Mouse (Mus musculus) lung, postnatal 4 days (tissue): Measurements from ENCODE around the gene Ackr3.

Source experiments
- DNase-seq, 2 experiments: peaks; one replicate each; pipeline ENCODE4 v3.0.0; 2021

Ackr3 gene

GRCm38 (mm10) chr1:90203783-90204690 is at the start of gene Ackr3:
Ackr3 (plus strand) TSS chr1:90203980.
- peak; percentile 89 for DNase-seq

- no peak for DNase-seq
Measured at GRCm38 (mm10) chr1:90156589-90156988, 47.2 kb upstream of the Ackr3 start.

GRCm38 (mm10) chr1:90159927-90160326 is 43.9 kb upstream of the Ackr3 start:
- DNase-seq, result peak in 1 of 2 experiments; percentile 6

GRCm38 (mm10) chr1:90161623-90162022 is 42.2 kb upstream of the Ackr3 start:
- no peak for DNase-seq

GRCm38 (mm10) chr1:90162379-90162857 is 41.4 kb upstream of the Ackr3 start:
- no peak for DNase-seq

- no peak for DNase-seq
Measured at GRCm38 (mm10) chr1:90163161-90163560, 40.6 kb upstream of the Ackr3 start.

GRCm38 (mm10) chr1:90164319-90164718 is 39.5 kb upstream of the Ackr3 start:
- no peak for DNase-seq

GRCm38 (mm10) chr1:90174338-90174737 is 29.4 kb upstream of the Ackr3 start:
- no peak for DNase-seq

- no peak for DNase-seq
Measured at GRCm38 (mm10) chr1:90176223-90176622, 27.6 kb upstream of the Ackr3 start.

GRCm38 (mm10) chr1:90177565-90177964 is 26.2 kb upstream of the Ackr3 start:
- DNase-seq, result no peak

GRCm38 (mm10) chr1:90177978-90178377 is 25.8 kb upstream of the Ackr3 start:
- no peak for DNase-seq

- no peak for DNase-seq
Measured at GRCm38 (mm10) chr1:90180479-90180878, 23.3 kb upstream of the Ackr3 start.

- no peak for DNase-seq
Measured at GRCm38 (mm10) chr1:90180966-90181699, 22.6 kb upstream of the Ackr3 start.

- DNase-seq, result no peak
Measured at GRCm38 (mm10) chr1:90182521-90182920, 21.3 kb upstream of the Ackr3 start.

- no peak for DNase-seq
Measured at GRCm38 (mm10) chr1:90183602-90184001, 20.2 kb upstream of the Ackr3 start.

GRCm38 (mm10) chr1:90186173-90186572 is 17.6 kb upstream of the Ackr3 start:
- no peak for DNase-seq

GRCm38 (mm10) chr1:90186874-90187273 is 16.9 kb upstream of the Ackr3 start:
- no peak for DNase-seq

GRCm38 (mm10) chr1:90189046-90189445 is 14.7 kb upstream of the Ackr3 start:
- DNase-seq, result no peak

GRCm38 (mm10) chr1:90201246-90201645 is 2.5 kb upstream of the Ackr3 start:
- DNase-seq, result no peak

GRCm38 (mm10) chr1:90201655-90202054 is 2.1 kb upstream of the Ackr3 start:
- DNase-seq, result no peak

- peak; percentile 76 to 85 for DNase-seq
Measured at GRCm38 (mm10) chr1:90202207-90202978, 1.4 kb upstream of the Ackr3 start.

GRCm38 (mm10) chr1:90203341-90203740 is 439 bp upstream of the Ackr3 start:
- no peak for DNase-seq

GRCm38 (mm10) chr1:90204821-90205220 is 1.0 kb downstream of the Ackr3 start:
- no peak for DNase-seq
